Mouse (Mus musculus) thymus, postnatal 25 days (tissue): ENCODE results near the gene Mast3.
"Not testable (repeated sequence)": the region's sequence is repeated elsewhere in the genome, so short reads cannot be mapped to it uniquely, and the experiment has no call there.

ENCODE experiments used
- DNase-seq: peaks from one replicate; pipeline ENCODE4 v3.0.0; 2022

Mast3 gene

GRCm38 (mm10) chr8:70833520-70833919 is 28.7 kb upstream of the Mast3 start:
- DNase-seq: no peak

GRCm38 (mm10) chr8:70833018-70833482 is 28.2 kb upstream of the Mast3 start:
- DNase-seq: peak; percentile 48

- no peak for DNase-seq
These were observed 27.5 kb upstream of the Mast3 start for GRCm38 (mm10) chr8:70832371-70832770.

- no peak for DNase-seq
These were observed 26.7 kb upstream of the Mast3 start for GRCm38 (mm10) chr8:70831517-70831916.

GRCm38 (mm10) chr8:70827796-70828195 is 22.9 kb upstream of the Mast3 start:
- DNase-seq: no peak

GRCm38 (mm10) chr8:70827010-70827409 is 22.2 kb upstream of the Mast3 start:
- DNase-seq: no peak

GRCm38 (mm10) chr8:70825816-70826215 is 21.0 kb upstream of the Mast3 start:
- no peak for DNase-seq

GRCm38 (mm10) chr8:70823802-70824201 is 18.9 kb upstream of the Mast3 start:
- DNase-seq: no peak

GRCm38 (mm10) chr8:70822594-70822993 is 17.7 kb upstream of the Mast3 start:
- not testable (repeated sequence) for DNase-seq

GRCm38 (mm10) chr8:70821992-70822391 is 17.1 kb upstream of the Mast3 start:
- DNase-seq: no peak

GRCm38 (mm10) chr8:70821399-70821962 is 16.6 kb upstream of the Mast3 start:
- DNase-seq: peak; percentile 74

- no peak for DNase-seq
These were observed 15.5 kb upstream of the Mast3 start for GRCm38 (mm10) chr8:70820101-70820935.

- no peak for DNase-seq
These were observed 11.8 kb upstream of the Mast3 start for GRCm38 (mm10) chr8:70816679-70817078.

- DNase-seq: no peak
These were observed 8.0 kb upstream of the Mast3 start for GRCm38 (mm10) chr8:70812885-70813284.

- DNase-seq: no peak
These were observed 7.2 kb upstream of the Mast3 start for GRCm38 (mm10) chr8:70812055-70812454.

GRCm38 (mm10) chr8:70810962-70811680 is 6.3 kb upstream of the Mast3 start:
- peak; percentile 80 for DNase-seq

- peak; percentile 80 for DNase-seq
These were observed 4.3 kb upstream of the Mast3 start for GRCm38 (mm10) chr8:70808955-70809701.

GRCm38 (mm10) chr8:70808239-70808638 is 3.4 kb upstream of the Mast3 start, which contains the start of gene Il12rb1:
Gene Il12rb1, plus strand, starts transcription at chr8:70808449.
- peak; percentile 68 for DNase-seq

GRCm38 (mm10) chr8:70807304-70807703 is 2.5 kb upstream of the Mast3 start:
- peak; percentile 25 for DNase-seq

GRCm38 (mm10) chr8:70806541-70806940 is 1.7 kb upstream of the Mast3 start:
- peak; percentile 84 for DNase-seq

- peak; percentile 88 for DNase-seq
These were observed 933 bp downstream of the Mast3 start for GRCm38 (mm10) chr8:70803761-70804480.
